Mouse (Mus musculus) intestine, embryonic 14.5 days (tissue): ENCODE data around the gene Thoc6. TPM values are rescaled to one million over a fixed set of nuclear protein-coding genes. Genes with fewer than 3 reads are reported as not detected.

Experiments used
- ATAC-seq: fragments of 200-750 bp; cut with Nextera tagmentation; replicated peaks from 2 replicates; pipeline ENCODE4 v1.8.0; 2017; ENCODE audit warnings: low read depth, moderate number of reproducible peaks, moderate TSS enrichment, moderate library complexity; ENCODE audit not compliant: low FRiP score, low TSS enrichment
- DNase-seq: peaks from one replicate; pipeline ENCODE4 v3.0.0-alpha.2; 2018; ENCODE audit warnings: low spot score
- H3K27ac ChIP-seq: fragments of 300-500 bp; sonication (generic); 2 replicates; pipeline ENCODE4 v1.5.1; 2014; ENCODE audit warnings: low read depth, mild to moderate bottlenecking, control low read depth
- H3K27me3 ChIP-seq: fragments of 300-500 bp; sonication (generic); replicated peaks from 2 replicates; pipeline ENCODE4 v1.6.1; 2014; ENCODE audit warnings: low read length, control low read depth; ENCODE audit not compliant: control insufficient read depth, insufficient read depth
- H3K36me3 ChIP-seq: fragments of 300-500 bp; sonication (generic); 2 replicates; pipeline ENCODE4 v1.6.1; 2014; ENCODE audit warnings: low read length, control low read depth; ENCODE audit not compliant: control insufficient read depth, insufficient read depth
- H3K4me1 ChIP-seq: fragments of 300-500 bp; sonication (generic); replicated peaks from 2 replicates; pipeline ENCODE4 v1.6.1; 2014; ENCODE audit warnings: low read length, control low read depth, mixed read lengths; ENCODE audit not compliant: control insufficient read depth, insufficient read depth
- H3K4me2 ChIP-seq: fragments of 300-500 bp; sonication (generic); 2 replicates; pipeline ENCODE4 v1.6.1; 2014; ENCODE audit warnings: low read length
- H3K4me3 ChIP-seq: fragments of 300-500 bp; sonication (generic); 2 replicates; pipeline ENCODE4 v1.5.1; 2014; ENCODE audit warnings: low read depth, low read length, control low read depth, mixed read lengths
- H3K9ac ChIP-seq: fragments of 300-500 bp; sonication (generic); 2 replicates; pipeline ENCODE4 v1.6.1; 2014; ENCODE audit warnings: mild to moderate bottlenecking, low read length
- H3K9me3 ChIP-seq: fragments of 300-500 bp; sonication (generic); 2 replicates; pipeline ENCODE4 v1.6.1; 2016; ENCODE audit warnings: low read length, control low read depth; ENCODE audit not compliant: control insufficient read depth
- WGBS: fragments of 180-500 bp; shearing (Covaris S2); extraction: QIAGEN DNeasy Blood & Tissue Kit; methylation state at CpG from one replicate; pipeline ENCODE4 v1.1.7; 2014; 5-methylcytosine and 5-hydroxymethylcytosine counted together
- polyA plus RNA-seq: library from polyadenylated mRNA; unstranded; fragments of >200 nt; fragmentation: Nextera tagmentation; extraction: Ambion mirVana; gene quantifications from 2 replicates; pipeline ENCODE4 v1.2.1, GENCODE M21; 2014

Thoc6 gene
- 45.8 and 50.2 TPM in 2 replicates for polyA plus RNA-seq

DNA sequence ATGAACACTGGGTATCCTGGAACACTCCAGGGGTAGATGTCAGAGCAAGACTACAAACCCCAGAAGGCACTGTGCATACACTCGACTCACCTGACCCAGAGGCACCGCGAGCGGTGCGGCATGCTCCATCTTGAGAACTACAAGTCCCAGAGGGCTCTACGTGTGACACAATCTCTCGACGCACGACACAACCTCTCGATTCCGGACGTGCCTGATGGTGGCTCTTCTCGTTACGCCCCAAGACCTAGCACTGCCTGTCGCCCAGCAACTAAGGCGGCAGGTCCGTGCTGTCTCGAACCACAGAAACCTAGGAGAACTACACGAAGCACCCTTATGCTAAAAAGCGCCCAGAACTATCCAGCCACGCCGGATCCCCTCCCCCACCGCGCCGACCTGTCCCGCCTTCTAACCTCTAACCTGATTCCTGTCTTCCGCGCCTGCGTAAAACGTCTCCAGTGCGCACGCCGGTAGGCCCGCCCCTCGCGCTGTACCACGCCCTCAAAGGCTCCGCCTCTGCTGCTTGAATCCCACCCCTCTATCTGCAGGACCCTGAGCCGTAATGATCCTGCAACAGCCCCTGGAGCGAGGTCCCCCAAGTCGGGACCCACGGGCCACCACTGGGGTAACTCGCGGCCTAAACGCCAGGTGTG, at the start of gene Thoc6, which contains the start of gene Hcfc1r1:
Gene Thoc6, minus strand, starts transcription at position 459 of the 650 bp plus-strand sequence.
Gene Hcfc1r1, plus strand, starts transcription at position 173 of the 650 bp plus-strand sequence.
- ATAC-seq (peak; percentile 92), DNase-seq (peak; percentile 97)
- Histone ChIP-seq H3K9me3 (no peaks in the 10 kb centered on the region), H3K4me3 (peak within 1 kb of the TSS; percentile 51), H3K9ac (peak within 1 kb of the TSS; percentile 47), H3K27me3 (peaks cover 9% of the 10 kb centered on the region; the same call in 1 of the 2 replicates), H3K4me2 (peak within 1 kb of the TSS; percentile 94), H3K4me1 (peaks cover 19% of the 10 kb centered on the region), H3K36me3 (peaks cover 19% of the 10 kb centered on the region), H3K27ac (no peak within 1 kb of the TSS)
- under 1% methylated on average over 45 of the region's 45 CpGs for WGBS

GRCm38 (mm10) chr17:23722376-23723125, 48.9 kb upstream of the Thoc6 start, which contains the start of gene 1520401A03Rik:
Gene 1520401A03Rik, minus strand, starts transcription at chr17:23722783.
- WGBS = 49% methylated on average over 7 of the region's 7 CpGs
- H3K4me2 ChIP-seq = no peak within 1 kb of the TSS
- no peak for ATAC-seq

DNA sequence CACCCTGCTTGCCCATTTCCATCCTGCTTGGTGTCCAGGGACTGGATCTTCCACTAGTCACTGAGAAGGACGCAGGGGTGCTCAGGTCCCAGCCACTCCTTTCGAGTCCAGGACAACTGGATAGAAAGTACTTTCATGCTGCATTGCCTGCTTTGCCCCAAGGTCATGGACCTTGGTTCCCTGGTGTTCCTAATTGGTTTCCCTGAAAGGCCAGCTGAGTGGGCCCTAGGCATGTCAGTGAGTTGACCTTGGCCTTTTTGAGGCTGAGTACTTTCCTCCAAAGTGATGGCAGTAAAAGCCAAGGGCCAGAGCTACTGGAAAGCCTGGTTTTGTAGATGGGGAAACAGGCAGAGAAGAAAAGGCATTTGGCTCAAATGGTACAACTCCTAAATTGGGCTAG, 48.2 kb upstream of the Thoc6 start:
- H3K4me1 ChIP-seq = no peaks in the 10 kb centered on the region; the same call in 1 of the 2 replicates
- 89% methylated on average over 2 of the region's 2 CpGs for WGBS
- DNase-seq = no peak

More at GRCm38 (mm10) chr17:23722376-23723125, 48.9 kb upstream of the Thoc6 start, which contains the start of gene 1520401A03Rik:
- H3K4me3 ChIP-seq = no peak within 1 kb of the TSS
- no peaks in the 10 kb centered on the region for H3K36me3 ChIP-seq
- no peaks in the 10 kb centered on the region; the same call in 1 of the 2 replicates for H3K4me1 ChIP-seq
- H3K27ac ChIP-seq = no peak within 1 kb of the TSS
- DNase-seq = no peak
- H3K9me3 ChIP-seq = no peaks in the 10 kb centered on the region
- no peak within 1 kb of the TSS for H3K9ac ChIP-seq
- H3K27me3 ChIP-seq = no peaks in the 10 kb centered on the region

GRCm38 (mm10) chr17:23719455-23719854, 45.8 kb upstream of the Thoc6 start:
- no peak for DNase-seq
- Histone ChIP-seq H3K36me3 (no peaks in the 10 kb centered on the region), H3K4me2 (no peak overlapping the region), H3K4me3 (no peak overlapping the region), H3K27me3 (no peaks in the 10 kb centered on the region), H3K9me3 (no peaks in the 10 kb centered on the region), H3K9ac (no peak overlapping the region), H3K4me1 (no peaks in the 10 kb centered on the region), H3K27ac (no peak overlapping the region)
- WGBS = 22% methylated on average over 1 of the region's 1 CpGs
- ATAC-seq = no peak

More for the DNA sequence above, 48.2 kb upstream of the Thoc6 start:
- Histone ChIP-seq H3K27ac (no peak overlapping the region), H3K9ac (no peak overlapping the region), H3K9me3 (no peaks in the 10 kb centered on the region), H3K4me3 (no peak overlapping the region), H3K36me3 (no peaks in the 10 kb centered on the region), H3K27me3 (no peaks in the 10 kb centered on the region), H3K4me2 (no peak overlapping the region)
- ATAC-seq = no peak

DNA sequence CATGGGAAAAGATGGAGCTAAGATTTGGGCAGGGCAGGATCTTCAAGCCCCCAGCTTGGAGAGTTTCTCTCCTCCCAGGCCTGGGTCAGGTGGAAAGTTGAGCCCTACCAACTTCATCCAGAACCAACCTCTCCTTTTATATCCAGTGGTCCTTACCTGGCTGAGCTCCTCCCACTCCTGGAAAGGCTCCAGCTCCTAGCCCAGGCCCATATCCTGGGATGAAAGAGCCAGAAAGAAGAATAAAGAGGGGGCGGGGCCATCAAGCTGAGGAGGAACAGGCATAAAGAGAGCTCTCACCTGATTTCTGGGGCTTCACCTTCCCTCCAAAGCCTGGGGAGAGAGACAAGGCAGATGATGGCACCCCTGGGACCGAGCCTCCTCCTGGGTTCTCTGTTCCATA, 43.3 kb upstream of the Thoc6 start:
- Histone ChIP-seq H3K27me3 (no peaks in the 10 kb centered on the region), H3K4me1 (no peaks in the 10 kb centered on the region), H3K9ac (no peak overlapping the region), H3K27ac (no peak overlapping the region), H3K4me2 (no peak overlapping the region), H3K4me3 (no peak overlapping the region), H3K36me3 (no peaks in the 10 kb centered on the region), H3K9me3 (no peaks in the 10 kb centered on the region)
- ATAC-seq = no peak
- DNase-seq = no peak
- WGBS = 71% methylated on average over 2 of the region's 2 CpGs

- Histone ChIP-seq H3K27me3 (0 out of 2 replicates have a peak, but pooled peaks cover 4% of the 10 kb centered on the region), H3K36me3 (no peaks in the 10 kb centered on the region), H3K4me2 (no peak overlapping the region), H3K27ac (no peak overlapping the region), H3K4me3 (no peak overlapping the region), H3K9ac (no peak overlapping the region), H3K9me3 (no peaks in the 10 kb centered on the region), H3K4me1 (no peaks in the 10 kb centered on the region)
- ATAC-seq = peak; percentile 66; the same call in 1 of the 2 replicates
- DNase-seq = peak; percentile 90
- WGBS = 7% methylated on average over 3 of the region's 3 CpGs
Observed at GRCm38 (mm10) chr17:23706212-23706611, 32.5 kb upstream of the Thoc6 start.

- H3K4me3 ChIP-seq = no peak overlapping the region
- no peak for ATAC-seq
- H3K9ac ChIP-seq = no peak overlapping the region
- 74% methylated on average over 7 of the region's 7 CpGs for WGBS
- H3K9me3 ChIP-seq = no peaks in the 10 kb centered on the region
- DNase-seq = no peak
- H3K27me3 ChIP-seq = peaks cover 9% of the 10 kb centered on the region; the same call in 1 of the 2 replicates
- no peaks in the 10 kb centered on the region for H3K4me1 ChIP-seq
- no peak overlapping the region for H3K4me2 ChIP-seq
- H3K27ac ChIP-seq = no peak overlapping the region
- no peaks in the 10 kb centered on the region for H3K36me3 ChIP-seq
Observed at GRCm38 (mm10) chr17:23705525-23706104, 31.9 kb upstream of the Thoc6 start.

DNA sequence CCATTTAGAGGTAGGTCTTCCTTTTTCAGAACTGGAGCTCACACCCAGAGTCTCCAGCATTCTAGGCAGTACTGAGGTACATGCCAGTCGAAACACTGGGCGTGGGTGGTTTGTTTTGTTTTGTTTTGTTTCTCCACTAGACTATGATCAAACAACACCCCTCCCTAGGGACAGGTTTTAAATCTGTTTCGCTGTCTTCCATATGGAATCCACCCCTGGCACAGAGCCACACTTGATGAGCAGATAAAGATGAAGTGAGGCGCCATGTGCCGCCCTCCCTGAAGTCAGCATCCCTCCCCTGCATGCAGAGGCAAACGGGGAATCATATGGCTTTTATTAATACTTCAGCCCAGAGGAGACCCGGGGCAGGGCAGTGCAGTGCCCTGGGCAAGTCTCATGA, 31.1 kb upstream of the Thoc6 start:
- Histone ChIP-seq H3K27ac (no peak overlapping the region), H3K27me3 (peaks cover 12% of the 10 kb centered on the region; the same call in 1 of the 2 replicates), H3K9ac (no peak overlapping the region), H3K4me2 (no peak overlapping the region), H3K36me3 (no peaks in the 10 kb centered on the region), H3K9me3 (no peaks in the 10 kb centered on the region), H3K4me1 (no peaks in the 10 kb centered on the region), H3K4me3 (no peak overlapping the region)
- 60% methylated on average over 7 of the region's 7 CpGs for WGBS
- DNase-seq = no peak
- ATAC-seq = no peak
